Mouse (Mus musculus) testis, adult 2 months (tissue): ENCODE results near the gene Kcnc2.
"Not testable (repeated sequence)": the region's sequence is repeated elsewhere in the genome, so short reads cannot be mapped to it uniquely, and the experiment has no call there.

Experiments used
- CTCF ChIP-seq: fragments of 200-500 bp; IDR thresholded peaks from 2 replicates; pipeline ENCODE4 v1.5.1; 2012; ENCODE audit warnings: low read depth, mild to moderate bottlenecking, inconsistent platforms, low read length, moderate library complexity; ENCODE audit not compliant: control insufficient read depth, insufficient read depth, insufficient replicate concordance
- POLR2A ChIP-seq: fragments of 200-500 bp; IDR thresholded peaks from 2 replicates; pipeline ENCODE4 v1.6.1; 2012; ENCODE audit warnings: low read depth, mild to moderate bottlenecking, inconsistent platforms, low read length, moderate library complexity; ENCODE audit not compliant: control insufficient read depth

DNA sequence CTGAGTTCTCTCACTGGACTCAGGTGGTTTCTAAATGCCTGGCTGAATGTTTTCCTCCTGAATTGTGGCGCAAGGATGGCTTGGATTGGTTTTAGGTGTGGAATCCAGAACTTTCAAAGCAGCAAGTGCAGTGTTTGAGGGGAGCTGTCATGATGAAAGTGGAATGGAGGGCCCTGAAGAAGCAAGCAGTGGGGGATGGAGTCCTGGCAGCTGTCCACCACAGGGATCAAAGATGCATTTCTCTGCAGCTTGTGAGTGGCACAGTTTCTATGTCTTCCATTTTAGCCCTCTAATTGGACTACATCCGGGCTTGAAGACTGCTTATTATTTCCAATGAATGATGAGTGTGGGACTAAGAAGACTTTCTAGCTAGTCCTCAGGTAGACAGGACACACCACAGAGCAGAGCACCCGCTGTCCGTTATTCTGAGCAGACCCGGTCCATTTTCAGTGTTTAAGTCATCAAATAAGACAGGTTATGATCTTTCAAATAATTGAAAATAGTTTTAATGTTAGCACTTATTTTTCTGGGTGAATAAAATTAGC lies 35.5 kb upstream of the Kcnc2 start:
- TF ChIP-seq CTCF, POLR2A: not testable (repeated sequence)
